Mouse (Mus musculus): ENCODE measurements around the gene Phactr1. TPM values are rescaled to one million over a fixed set of nuclear protein-coding genes. Genes with fewer than 3 reads are reported as not detected.

Gene Phactr1
- polyA plus RNA-seq, 1 experiment from 2014 or later: 6.0 TPM

DNA sequence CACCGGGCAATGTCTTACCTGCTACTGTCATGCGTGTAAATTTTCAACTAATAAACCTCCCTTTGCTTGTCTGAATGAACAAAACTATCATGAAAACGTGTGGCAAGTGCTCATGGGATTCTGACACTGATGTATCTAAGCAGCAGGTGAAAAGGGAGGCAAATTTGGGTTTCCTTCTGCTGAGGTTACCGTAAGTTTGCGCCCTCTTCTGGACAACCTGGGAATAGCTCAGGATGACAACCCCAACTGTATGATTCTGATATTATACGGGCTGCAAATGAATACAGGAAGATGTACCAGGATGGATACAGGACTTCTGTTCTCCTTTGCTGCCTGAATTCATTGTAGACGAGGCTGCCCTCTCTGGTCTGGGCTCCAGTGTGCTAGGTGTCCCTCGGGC is 146.2 kb downstream of the Phactr1 start:
- Histone ChIP-seq H3K4me1 (ENCODE audit: control insufficient read depth, insufficient read depth, low read length) (peaks cover 5% of the 10 kb centered on the region; the same call in 1 of the 2 replicates), H3K4me2 (ENCODE audit: low read depth, low read length) (no peak overlapping the region), H3K36me3 (ENCODE audit: control insufficient read depth, insufficient read depth, low read length) (no peaks in the 10 kb centered on the region), H3K27ac (ENCODE audit: low read length) (no peak overlapping the region), H3K4me3 (ENCODE audit: low read length) (no peak overlapping the region), H3K9ac (ENCODE audit: low read depth, low read length) (no peak overlapping the region), H3K9me3 (ENCODE audit: control insufficient read depth, low read length) (no peaks in the 10 kb centered on the region), H3K27me3 (replicated peaks; ENCODE audit: control insufficient read depth, insufficient read depth, low read length) (no peaks in the 10 kb centered on the region)
- no peak for ATAC-seq
- WGBS: 56% methylated on average over 8 of the region's 8 CpGs

- Histone ChIP-seq H3K4me3 (ENCODE audit: low read length) (no peak overlapping the region), H3K27me3 (replicated peaks; ENCODE audit: control insufficient read depth, insufficient read depth, low read length) (no peaks in the 10 kb centered on the region), H3K36me3 (ENCODE audit: control insufficient read depth, insufficient read depth, low read length) (no peaks in the 10 kb centered on the region), H3K9ac (ENCODE audit: low read depth, low read length) (no peak overlapping the region), H3K4me1 (ENCODE audit: control insufficient read depth, insufficient read depth, low read length) (0 out of 2 replicates have a peak, but pooled peaks cover 3% of the 10 kb centered on the region), H3K9me3 (ENCODE audit: control insufficient read depth, low read length) (no peaks in the 10 kb centered on the region), H3K27ac (ENCODE audit: low read length) (no peak overlapping the region), H3K4me2 (ENCODE audit: low read depth, low read length) (no peak overlapping the region)
- peak; percentile 23; the same call in 1 of the 2 replicates for ATAC-seq
- 38% methylated on average over 9 of the region's 9 CpGs for WGBS
Measured at GRCm38 (mm10) chr13:42828978-42829377, 148.6 kb downstream of the Phactr1 start.

DNA sequence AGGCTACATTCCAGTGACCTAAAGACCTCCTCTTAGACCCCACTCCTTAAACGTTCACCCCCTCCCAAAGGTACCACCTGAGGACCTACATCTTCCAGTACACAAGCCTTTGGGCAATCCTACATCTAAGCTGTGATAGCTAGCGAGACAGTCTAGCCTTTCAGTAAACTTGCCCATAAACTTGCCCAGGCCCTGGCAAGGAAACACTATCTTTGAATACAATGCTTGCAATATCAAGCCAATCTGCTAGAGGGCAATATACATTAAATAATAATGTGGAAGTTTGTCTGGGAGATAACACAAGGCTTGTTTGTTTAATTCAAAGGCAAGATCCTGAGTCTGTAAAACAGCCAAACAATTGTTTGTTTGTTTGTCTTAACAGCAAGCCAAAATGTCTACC is 155.0 kb downstream of the Phactr1 start:
- Histone ChIP-seq H3K9ac (ENCODE audit: low read depth, low read length) (no peak overlapping the region), H3K27me3 (replicated peaks; ENCODE audit: control insufficient read depth, insufficient read depth, low read length) (no peaks in the 10 kb centered on the region), H3K9me3 (ENCODE audit: control insufficient read depth, low read length) (no peaks in the 10 kb centered on the region), H3K27ac (ENCODE audit: low read length) (no peak overlapping the region), H3K36me3 (ENCODE audit: control insufficient read depth, insufficient read depth, low read length) (no peaks in the 10 kb centered on the region), H3K4me1 (ENCODE audit: control insufficient read depth, insufficient read depth, low read length) (no peaks in the 10 kb centered on the region), H3K4me2 (ENCODE audit: low read depth, low read length) (no peak overlapping the region), H3K4me3 (ENCODE audit: low read length) (no peak overlapping the region)
- 49% methylated on average over 2 of the region's 2 CpGs for WGBS
- no peak for ATAC-seq

GRCm38 (mm10) chr13:42839358-42839757 is 158.9 kb downstream of the Phactr1 start:
- Histone ChIP-seq H3K9ac (ENCODE audit: low read depth, low read length) (no peak overlapping the region), H3K4me2 (ENCODE audit: low read depth, low read length) (no peak overlapping the region), H3K4me1 (ENCODE audit: control insufficient read depth, insufficient read depth, low read length) (no peaks in the 10 kb centered on the region), H3K27me3 (replicated peaks; ENCODE audit: control insufficient read depth, insufficient read depth, low read length) (no peaks in the 10 kb centered on the region), H3K4me3 (ENCODE audit: low read length) (no peak overlapping the region), H3K9me3 (ENCODE audit: control insufficient read depth, low read length) (no peaks in the 10 kb centered on the region), H3K27ac (ENCODE audit: low read length) (no peak overlapping the region), H3K36me3 (ENCODE audit: control insufficient read depth, insufficient read depth, low read length) (no peaks in the 10 kb centered on the region)
- ATAC-seq: no peak
- 68% methylated on average over 2 of the region's 2 CpGs for WGBS

DNA sequence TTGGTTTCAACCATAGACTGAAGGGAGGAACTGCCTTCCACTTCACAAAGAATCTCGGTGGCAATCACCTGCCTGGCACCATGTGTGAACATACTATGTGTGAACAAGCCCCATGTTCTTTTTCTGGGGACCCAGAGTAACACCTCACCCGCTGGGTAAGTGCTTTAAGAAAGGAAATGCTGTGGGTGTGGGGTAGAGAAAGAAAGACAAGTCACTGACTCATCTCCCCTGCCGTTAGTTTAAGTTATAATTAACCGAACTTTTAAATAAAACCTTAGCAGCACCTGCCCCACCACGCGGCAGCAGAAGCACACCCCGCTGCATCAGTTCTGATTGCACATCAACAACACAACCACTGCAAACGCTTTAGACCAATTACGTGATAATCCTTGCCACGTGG is 171.7 kb downstream of the Phactr1 start:
- WGBS: 69% methylated on average over 10 of the region's 10 CpGs
- ATAC-seq: no peak

GRCm38 (mm10) chr13:42853900-42854595 is 173.6 kb downstream of the Phactr1 start:
- no peaks in the 10 kb centered on the region for H3K36me3 ChIP-seq (ENCODE audit: control insufficient read depth, insufficient read depth, low read length)
- no peaks in the 10 kb centered on the region for H3K9me3 ChIP-seq (ENCODE audit: control insufficient read depth, low read length)
- no peaks in the 10 kb centered on the region for H3K27me3 ChIP-seq (replicated peaks; ENCODE audit: control insufficient read depth, insufficient read depth, low read length)
- H3K4me3 ChIP-seq (ENCODE audit: low read length): no peak overlapping the region
- H3K4me1 ChIP-seq (ENCODE audit: control insufficient read depth, insufficient read depth, low read length): no peaks in the 10 kb centered on the region
- 28% methylated on average over 11 of the region's 11 CpGs for WGBS
- H3K9ac ChIP-seq (ENCODE audit: low read depth, low read length): no peak overlapping the region
- H3K27ac ChIP-seq (ENCODE audit: low read length): no peak overlapping the region
- ATAC-seq: no peak
- H3K4me2 ChIP-seq (ENCODE audit: low read depth, low read length): no peak overlapping the region

More for the DNA sequence above, 171.7 kb downstream of the Phactr1 start:
- H3K4me1 ChIP-seq (ENCODE audit: control insufficient read depth, insufficient read depth, low read length): no peaks in the 10 kb centered on the region
- H3K27ac ChIP-seq (ENCODE audit: low read length): no peak overlapping the region
- no peak overlapping the region for H3K4me3 ChIP-seq (ENCODE audit: low read length)
- no peak overlapping the region for H3K4me2 ChIP-seq (ENCODE audit: low read depth, low read length)
- H3K9me3 ChIP-seq (ENCODE audit: control insufficient read depth, low read length): no peaks in the 10 kb centered on the region
- H3K9ac ChIP-seq (ENCODE audit: low read depth, low read length): no peak overlapping the region
- no peaks in the 10 kb centered on the region for H3K36me3 ChIP-seq (ENCODE audit: control insufficient read depth, insufficient read depth, low read length)
- H3K27me3 ChIP-seq (replicated peaks; ENCODE audit: control insufficient read depth, insufficient read depth, low read length): no peaks in the 10 kb centered on the region

GRCm38 (mm10) chr13:42866162-42866941 is 185.9 kb downstream of the Phactr1 start:
- Histone ChIP-seq H3K9ac (ENCODE audit: low read depth, low read length) (peak overlapping the region; percentile 54), H3K4me3 (ENCODE audit: low read length) (peak overlapping the region; percentile 52), H3K4me1 (ENCODE audit: control insufficient read depth, insufficient read depth, low read length) (peaks cover 2% of the 10 kb centered on the region; the same call in 1 of the 2 replicates), H3K36me3 (ENCODE audit: control insufficient read depth, insufficient read depth, low read length) (no peaks in the 10 kb centered on the region), H3K4me2 (ENCODE audit: low read depth, low read length) (peak overlapping the region; percentile 70), H3K9me3 (ENCODE audit: control insufficient read depth, low read length) (no peaks in the 10 kb centered on the region), H3K27me3 (replicated peaks; ENCODE audit: control insufficient read depth, insufficient read depth, low read length) (peaks cover 2% of the 10 kb centered on the region; the same call in 1 of the 2 replicates), H3K27ac (ENCODE audit: low read length) (no peak overlapping the region)
- ATAC-seq: peak; percentile 75; the same call in 1 of the 2 replicates
- WGBS: 6% methylated on average over 21 of the region's 21 CpGs

DNA sequence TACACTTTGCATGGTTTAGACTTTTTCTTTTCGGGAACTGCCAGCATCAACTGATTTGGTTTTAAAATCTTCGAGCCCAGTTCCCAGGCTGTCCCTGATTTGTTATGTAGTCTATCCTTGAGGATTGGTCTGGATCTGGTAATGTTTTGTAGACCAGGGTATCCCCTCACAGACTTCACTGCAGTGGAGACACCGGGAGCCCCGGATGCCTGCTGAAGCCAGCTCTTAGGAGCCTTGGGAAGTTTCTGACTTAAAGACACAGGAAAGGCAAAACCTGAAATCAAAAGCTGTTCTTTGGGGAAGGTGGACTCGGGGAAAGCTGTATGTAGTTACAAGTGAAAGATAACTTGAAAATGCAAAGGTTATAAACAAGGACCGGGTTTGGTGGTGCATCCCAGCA is 186.6 kb downstream of the Phactr1 start:
- WGBS: 34% methylated on average over 6 of the region's 6 CpGs
- Histone ChIP-seq H3K4me3 (ENCODE audit: low read length) (peak overlapping the region; percentile 52), H3K4me2 (ENCODE audit: low read depth, low read length) (peak overlapping the region; percentile 70), H3K27me3 (replicated peaks; ENCODE audit: control insufficient read depth, insufficient read depth, low read length) (peaks cover 2% of the 10 kb centered on the region; the same call in 1 of the 2 replicates), H3K9me3 (ENCODE audit: control insufficient read depth, low read length) (no peaks in the 10 kb centered on the region), H3K27ac (ENCODE audit: low read length) (no peak overlapping the region), H3K9ac (ENCODE audit: low read depth, low read length) (peak overlapping the region; percentile 54), H3K36me3 (ENCODE audit: control insufficient read depth, insufficient read depth, low read length) (no peaks in the 10 kb centered on the region), H3K4me1 (ENCODE audit: control insufficient read depth, insufficient read depth, low read length) (peaks cover 2% of the 10 kb centered on the region; the same call in 1 of the 2 replicates)
- ATAC-seq: no peak

DNA sequence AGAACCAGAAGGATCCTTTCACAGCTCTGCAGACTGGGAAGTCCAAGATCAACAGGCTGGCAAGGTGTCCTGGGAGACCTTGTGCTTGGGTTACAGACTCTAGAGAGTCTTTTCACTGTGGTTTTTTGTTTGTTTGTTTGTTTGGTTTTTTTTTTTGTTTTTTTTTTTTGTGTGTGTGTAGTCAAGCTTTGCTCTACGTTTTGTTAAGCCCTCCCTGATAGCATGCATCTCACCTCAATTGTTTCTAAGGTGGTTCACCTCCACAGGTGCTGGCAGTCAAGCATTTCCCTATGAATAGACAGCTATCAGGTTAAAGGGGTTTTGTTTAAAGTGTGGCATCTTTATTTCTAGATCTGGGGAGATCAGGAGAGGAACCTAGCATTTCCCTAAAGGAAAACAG is 191.7 kb downstream of the Phactr1 start:
- 47% methylated on average over 1 of the region's 1 CpGs for WGBS
- no peaks in the 10 kb centered on the region for H3K36me3 ChIP-seq (ENCODE audit: control insufficient read depth, insufficient read depth, low read length)
- H3K27me3 ChIP-seq (replicated peaks; ENCODE audit: control insufficient read depth, insufficient read depth, low read length): no peaks in the 10 kb centered on the region
- no peak overlapping the region for H3K4me3 ChIP-seq (ENCODE audit: low read length)
- no peak for ATAC-seq
- peaks cover under 1% of the 10 kb centered on the region; the same call in 1 of the 2 replicates for H3K4me1 ChIP-seq (ENCODE audit: control insufficient read depth, insufficient read depth, low read length)
- H3K4me2 ChIP-seq (ENCODE audit: low read depth, low read length): no peak overlapping the region
- no peak overlapping the region for H3K27ac ChIP-seq (ENCODE audit: low read length)
- H3K9me3 ChIP-seq (ENCODE audit: control insufficient read depth, low read length): no peaks in the 10 kb centered on the region
- no peak overlapping the region for H3K9ac ChIP-seq (ENCODE audit: low read depth, low read length)
